Mouse (Mus musculus) left cerebral cortex, postnatal 14 days (tissue): ENCODE measurements around the gene F2rl2. TPM values are rescaled to one million over a fixed set of nuclear protein-coding genes. Genes with fewer than 3 reads are reported as not detected.

Experiments used
- DNase-seq, 2 experiments: peaks; one replicate each; pipeline ENCODE4 v3.0.0; 2021 to 2022; ENCODE audit warnings: low spot score in 2 of 2, mixed read lengths in 1 of 2
- intact Hi-C: fragments of 180-260 bp; cut with DNase I; formaldehyde crosslinking; loops from one replicate; pipeline ENCODE4 v1.15.1; 2025
- long read RNA-seq, 2 experiments: library from polyadenylated mRNA; stranded (forward); transcript quantifications; one replicate each; pipeline ENCODE4 v2.0.0; 2021
- total RNA-seq, 2 experiments: library from RNA; stranded (reverse); gene quantifications; 2 replicates each; pipeline ENCODE4 v1.2.3; 2021

Gene F2rl2
- total RNA-seq, result under 1 TPM; 0.30 to 0.35 TPM
- long read RNA-seq, experiment 1, result 0 reads
- long read RNA-seq, experiment 2, partial matches to known transcripts, result 0 of 2 reads
- long read RNA-seq, experiment 2, other reads (novel, unspliced or antisense), result 1 of 2 reads

GRCm38 (mm10) chr13:95696654-95697163 is at the start of gene F2rl2:
F2rl2 (plus strand) TSS chr13:95696853.
- peak; percentile 13 to 38 for DNase-seq
- intact Hi-C loops, result no loop called here

- no peak for DNase-seq
- intact Hi-C loops, result no loop called here
Observed at GRCm38 (mm10) chr13:95647248-95647647, 49.4 kb upstream of the F2rl2 start.

- intact Hi-C loops, result no loop called here
- DNase-seq, result no peak
Observed at GRCm38 (mm10) chr13:95649941-95650340, 46.7 kb upstream of the F2rl2 start.

GRCm38 (mm10) chr13:95651870-95652668 is 44.6 kb upstream of the F2rl2 start:
- intact Hi-C loops, result no loop called here

GRCm38 (mm10) chr13:95653696-95654095 is 43.0 kb upstream of the F2rl2 start:
- intact Hi-C loops, result no loop called here
- no peak for DNase-seq

More at GRCm38 (mm10) chr13:95651870-95652668, 44.6 kb upstream of the F2rl2 start:
- DNase-seq, result no peak

- intact Hi-C loops, result no loop called here
Observed at GRCm38 (mm10) chr13:95655284-95655683, 41.4 kb upstream of the F2rl2 start.

GRCm38 (mm10) chr13:95657171-95657570 is 39.5 kb upstream of the F2rl2 start:
- intact Hi-C loops, result no loop called here
- DNase-seq, result no peak

More at GRCm38 (mm10) chr13:95655284-95655683, 41.4 kb upstream of the F2rl2 start:
- DNase-seq, result peak in 1 of 2 experiments; percentile 9

- intact Hi-C loops, result no loop called here
- no peak for DNase-seq
Observed at GRCm38 (mm10) chr13:95659432-95659831, 37.2 kb upstream of the F2rl2 start.

GRCm38 (mm10) chr13:95663834-95664233 is 32.8 kb upstream of the F2rl2 start:
- DNase-seq, result no peak
- intact Hi-C loops, result no loop called here

GRCm38 (mm10) chr13:95665644-95666356 is 30.9 kb upstream of the F2rl2 start:
- no peak for DNase-seq
- intact Hi-C loops, result loop anchor here (2.0 kb wide), 1 partner anchor 101 kb away; no protein-coding TSS in a partner anchor

- intact Hi-C loops, result loop anchor here (2.0 kb wide), 1 partner anchor 102 kb away; no protein-coding TSS in a partner anchor
- peak in 1 of 2 experiments; percentile 13 for DNase-seq
Observed at GRCm38 (mm10) chr13:95667260-95667659, 29.4 kb upstream of the F2rl2 start.

GRCm38 (mm10) chr13:95670534-95670933 is 26.1 kb upstream of the F2rl2 start:
- intact Hi-C loops, result loop anchor here (5.0 kb wide), 1 partner anchor 47 kb away; no protein-coding TSS in a partner anchor
- no peak for DNase-seq

- no peak for DNase-seq
- intact Hi-C loops, result loop anchor here (5.0 kb wide), 1 partner anchor 46 kb away; no protein-coding TSS in a partner anchor
Observed at GRCm38 (mm10) chr13:95671108-95671897, 25.4 kb upstream of the F2rl2 start.

GRCm38 (mm10) chr13:95672372-95672771 is 24.3 kb upstream of the F2rl2 start:
- intact Hi-C loops, result loop anchor here (5.0 kb wide), 1 partner anchor 45 kb away; no protein-coding TSS in a partner anchor

GRCm38 (mm10) chr13:95679078-95679477 is 17.6 kb upstream of the F2rl2 start:
- intact Hi-C loops, result no loop called here
- no peak for DNase-seq

More at GRCm38 (mm10) chr13:95672372-95672771, 24.3 kb upstream of the F2rl2 start:
- no peak for DNase-seq

- intact Hi-C loops, result no loop called here
- no peak for DNase-seq
Observed at GRCm38 (mm10) chr13:95679491-95679941, 17.1 kb upstream of the F2rl2 start.

GRCm38 (mm10) chr13:95684656-95685244 is 11.9 kb upstream of the F2rl2 start:
- intact Hi-C loops, result no loop called here
- no peak for DNase-seq

- intact Hi-C loops, result no loop called here
- DNase-seq, result no peak
Observed at GRCm38 (mm10) chr13:95685736-95686135, 10.9 kb upstream of the F2rl2 start.
